Mouse (Mus musculus): ENCODE results near the gene Cnnm2.
A peak's percentile ranks its signal among the peaks of the same experiment; 100 is the strongest.

The Cnnm2 gene

GRCm38 (mm10) chr19:46887811-46888527, 126.6 kb downstream of the Cnnm2 start:
- no peak for ATAC-seq (ENCODE audit: low TSS enrichment)

GRCm38 (mm10) chr19:46889666-46890065, 128.3 kb downstream of the Cnnm2 start:
- ATAC-seq (ENCODE audit: low TSS enrichment): peak; percentile 25; the same call in 1 of the 2 replicates

GRCm38 (mm10) chr19:46890657-46891056, 129.3 kb downstream of the Cnnm2 start:
- ATAC-seq (ENCODE audit: low TSS enrichment): no peak

- peak; percentile 35; the same call in 1 of the 2 replicates for ATAC-seq (ENCODE audit: low TSS enrichment)
Observed at GRCm38 (mm10) chr19:46892856-46893255, 131.5 kb downstream of the Cnnm2 start.

- no peak for ATAC-seq (ENCODE audit: low TSS enrichment)
Observed at GRCm38 (mm10) chr19:46893484-46893883, 132.1 kb downstream of the Cnnm2 start.

GRCm38 (mm10) chr19:46897135-46897534, 135.7 kb downstream of the Cnnm2 start:
- no peak for ATAC-seq (ENCODE audit: low TSS enrichment)

GRCm38 (mm10) chr19:46898222-46898621, 136.8 kb downstream of the Cnnm2 start:
- peak; percentile 90 for ATAC-seq (ENCODE audit: low TSS enrichment)

- ATAC-seq (ENCODE audit: low TSS enrichment): no peak
Observed at GRCm38 (mm10) chr19:46899306-46899705, 137.9 kb downstream of the Cnnm2 start.

GRCm38 (mm10) chr19:46899871-46900270, 138.5 kb downstream of the Cnnm2 start:
- no peak for ATAC-seq (ENCODE audit: low TSS enrichment)

- ATAC-seq (ENCODE audit: low TSS enrichment): no peak
Observed at GRCm38 (mm10) chr19:46900786-46901185, 139.4 kb downstream of the Cnnm2 start.

GRCm38 (mm10) chr19:46901323-46901722, 139.9 kb downstream of the Cnnm2 start:
- no peak for ATAC-seq (ENCODE audit: low TSS enrichment)

- ATAC-seq (ENCODE audit: low TSS enrichment): no peak
Observed at GRCm38 (mm10) chr19:46903379-46903778, 142.0 kb downstream of the Cnnm2 start.

GRCm38 (mm10) chr19:46904907-46905306, 143.5 kb downstream of the Cnnm2 start:
- no peak for ATAC-seq (ENCODE audit: low TSS enrichment)

GRCm38 (mm10) chr19:46905383-46905782, 144.0 kb downstream of the Cnnm2 start:
- ATAC-seq (ENCODE audit: low TSS enrichment): no peak

GRCm38 (mm10) chr19:46905971-46906370, 144.6 kb downstream of the Cnnm2 start:
- no peak for ATAC-seq (ENCODE audit: low TSS enrichment)

- ATAC-seq (ENCODE audit: low TSS enrichment): no peak
Observed at GRCm38 (mm10) chr19:46908207-46908606, 146.8 kb downstream of the Cnnm2 start.

- peak; percentile 85 for ATAC-seq (ENCODE audit: low TSS enrichment)
Observed at GRCm38 (mm10) chr19:46908977-46909376, 147.6 kb downstream of the Cnnm2 start.

- no peak for ATAC-seq (ENCODE audit: low TSS enrichment)
Observed at GRCm38 (mm10) chr19:46911492-46911891, 150.1 kb downstream of the Cnnm2 start.

GRCm38 (mm10) chr19:46913626-46914025, 152.2 kb downstream of the Cnnm2 start:
- ATAC-seq (ENCODE audit: low TSS enrichment): no peak

- no peak for ATAC-seq (ENCODE audit: low TSS enrichment)
Observed at GRCm38 (mm10) chr19:46915406-46916080, 154.1 kb downstream of the Cnnm2 start.

GRCm38 (mm10) chr19:46920571-46920970, 159.2 kb downstream of the Cnnm2 start:
- no peak for ATAC-seq (ENCODE audit: low TSS enrichment)

GRCm38 (mm10) chr19:46926357-46926756, 165.0 kb downstream of the Cnnm2 start:
- no peak for ATAC-seq (ENCODE audit: low TSS enrichment)

GRCm38 (mm10) chr19:46926951-46927350, 165.6 kb downstream of the Cnnm2 start:
- ATAC-seq (ENCODE audit: low TSS enrichment): peak; percentile 59; the same call in 1 of the 2 replicates

All from frontal cortex, adult (tissue).